Mouse (Mus musculus) stomach, postnatal 0 days (tissue): Measurements from ENCODE around the gene Kcnd3.

Experiments
- CTCF ChIP-seq: IDR thresholded peaks from 2 replicates; pipeline ENCODE4 v1.5.1; 2016; ENCODE audit warnings: antibody characterized with exemption, low read depth, mild to moderate bottlenecking, moderate library complexity
- EP300 ChIP-seq: optimal IDR thresholded peaks from 2 replicates; pipeline ENCODE3; 2016; ENCODE audit warnings: antibody characterized with exemption

DNA sequence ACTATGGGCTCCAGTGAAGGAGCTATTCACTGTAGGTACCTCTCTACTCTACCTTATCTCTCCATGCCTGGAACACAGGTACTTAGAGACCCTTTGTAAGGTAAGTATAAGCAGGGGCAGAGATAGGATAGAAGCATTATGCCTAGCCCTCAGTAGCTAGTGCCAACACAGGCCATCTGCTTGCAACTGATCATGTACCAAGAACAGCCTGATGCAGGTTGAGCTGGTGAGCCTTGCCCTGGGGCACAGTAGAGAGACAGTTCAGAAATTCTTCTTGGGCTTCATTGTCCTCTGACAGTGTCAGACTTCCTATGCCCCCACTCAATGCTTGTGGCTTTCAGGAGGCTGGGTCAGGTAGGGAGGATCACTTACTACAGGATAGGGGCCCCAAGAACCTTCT, 62.9 kb downstream of the Kcnd3 start:
- no peak for TF ChIP-seq CTCF
- no peak for TF ChIP-seq EP300
